Mouse (Mus musculus): ENCODE results near the gene Prkn.

DNA sequence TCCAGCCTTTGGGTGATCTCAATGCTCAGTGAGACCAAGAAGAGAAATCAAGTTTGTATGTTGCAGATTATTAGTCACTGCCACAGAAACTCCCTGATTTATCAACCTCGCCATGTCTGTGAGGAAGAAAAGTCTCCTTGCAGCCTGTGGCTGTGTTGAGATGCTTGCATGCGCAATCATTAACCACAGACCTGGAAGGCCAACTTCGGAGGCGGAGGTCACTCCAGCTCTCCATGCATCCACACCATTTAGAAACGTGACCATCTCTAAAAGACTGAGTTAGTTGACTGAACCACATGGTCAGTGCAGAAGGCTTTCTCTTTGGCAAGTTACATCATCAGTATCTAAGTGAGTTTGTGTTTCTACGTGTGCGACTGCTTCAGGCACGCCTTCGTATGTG is 840.3 kb downstream of the Prkn start:
- TF ChIP-seq MAFK (IDR thresholded peaks at IDR 0.05; ENCODE audit: insufficient read depth, low read depth, low read length) (no peak), ZNF384 (IDR thresholded peaks at IDR 0.05; ENCODE audit: low read depth, low read length) (no peak), ZC3H11A (IDR thresholded peaks at IDR 0.05; ENCODE audit: borderline replicate concordance, low read depth, low read length) (no peak)
